Mouse (Mus musculus) limb, embryonic 15.5 days (tissue): ENCODE measurements around the gene Als2cr12. TPM values are rescaled to one million over a fixed set of nuclear protein-coding genes. Genes with fewer than 3 reads are reported as not detected.

ENCODE experiments used
- ATAC-seq: fragments of 200-750 bp; cut with Nextera tagmentation; 2 replicates; pipeline ENCODE4 v1.8.0; 2017; ENCODE audit warnings: low read depth, moderate TSS enrichment; ENCODE audit not compliant: insufficient number of reproducible peaks, low FRiP score, low TSS enrichment
- H3K27ac ChIP-seq: fragments of 300-500 bp; sonication (generic); 2 replicates; pipeline ENCODE4 v1.5.1; 2015; ENCODE audit warnings: moderate library complexity, mild to moderate bottlenecking, inconsistent platforms
- H3K27me3 ChIP-seq: fragments of 300-500 bp; sonication (generic); 2 replicates; pipeline ENCODE4 v1.6.1; 2015; ENCODE audit warnings: inconsistent platforms
- H3K36me3 ChIP-seq: fragments of 300-500 bp; sonication (generic); 2 replicates; pipeline ENCODE4 v1.6.1; 2015; ENCODE audit warnings: inconsistent platforms
- H3K4me1 ChIP-seq: fragments of 300-500 bp; sonication (generic); 2 replicates; pipeline ENCODE4 v1.6.1; 2015; ENCODE audit warnings: inconsistent platforms
- H3K4me2 ChIP-seq: fragments of 300-500 bp; sonication (generic); 2 replicates; pipeline ENCODE4 v1.6.1; 2015; ENCODE audit warnings: mild to moderate bottlenecking, inconsistent platforms
- H3K4me3 ChIP-seq: fragments of 300-500 bp; sonication (generic); 2 replicates; pipeline ENCODE4 v1.5.1; 2015; ENCODE audit warnings: mild to moderate bottlenecking, inconsistent platforms
- H3K9ac ChIP-seq: fragments of 300-500 bp; sonication (generic); 2 replicates; pipeline ENCODE4 v1.6.1; 2015; ENCODE audit warnings: inconsistent platforms
- H3K9me3 ChIP-seq: fragments of 300-500 bp; sonication (generic); 2 replicates; pipeline ENCODE4 v1.6.1; 2016; ENCODE audit warnings: inconsistent platforms
- WGBS: fragments of 180-500 bp; shearing (Covaris S2); methylation state at CpG from one replicate; pipeline ENCODE4 v1.1.7; 2015; 5-methylcytosine and 5-hydroxymethylcytosine counted together
- polyA plus RNA-seq: library from polyadenylated mRNA; unstranded; fragments of >200 nt; fragmentation: Nextera tagmentation; extraction: Ambion mirVana; gene quantifications from 2 replicates; pipeline ENCODE4 v1.2.1, GENCODE M21; 2015

The Als2cr12 gene
- polyA plus RNA-seq, 1 experiment from 2014 or later = 0.10 TPM

DNA sequence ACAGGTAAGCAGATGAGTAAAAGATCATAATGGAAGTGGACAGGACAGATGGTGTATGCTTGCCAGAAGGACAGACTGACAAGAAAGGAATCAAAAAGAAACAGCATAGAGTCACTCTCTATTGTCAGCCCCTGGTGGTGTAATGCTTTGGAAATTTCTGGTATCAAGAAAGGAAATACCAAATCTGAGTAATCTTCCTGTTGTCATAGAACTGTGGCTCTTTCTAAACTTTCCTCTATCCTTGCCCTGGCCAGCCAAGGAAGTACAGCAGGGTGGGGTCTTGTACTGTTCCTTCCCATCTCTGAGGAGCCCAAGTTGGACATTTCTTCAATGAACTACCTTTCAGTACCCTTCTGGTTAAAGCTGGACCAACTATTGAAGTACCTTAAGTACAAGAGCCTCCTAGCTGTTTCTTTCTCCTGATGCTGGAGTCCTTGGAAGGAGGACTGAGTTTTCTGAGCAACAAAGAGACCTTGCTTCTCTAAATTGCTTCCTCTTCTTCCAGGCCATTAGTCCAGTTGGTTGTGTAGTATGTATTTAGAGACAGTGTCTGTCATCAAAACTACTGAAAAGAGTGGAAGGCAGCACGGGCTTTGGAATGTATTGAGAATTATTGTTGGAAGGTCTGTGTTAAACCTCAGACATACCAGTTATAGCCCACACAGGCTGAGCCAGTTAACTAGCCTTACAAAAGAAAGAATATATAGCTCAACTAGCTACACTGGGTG lies 31.4 kb upstream of the Als2cr12 start:
- Histone ChIP-seq H3K4me2 (no peak overlapping the region), H3K4me1 (peaks cover 10% of the 10 kb centered on the region), H3K27me3 (no peaks in the 10 kb centered on the region), H3K27ac (peak overlapping the region; percentile 27; the same call in 1 of the 2 replicates), H3K9me3 (no peaks in the 10 kb centered on the region), H3K9ac (no peak overlapping the region), H3K4me3 (no peak overlapping the region), H3K36me3 (peaks cover 52% of the 10 kb centered on the region)
- no peak for ATAC-seq
- 95% methylated on average over 1 of the region's 1 CpGs for WGBS

GRCm38 (mm10) chr1:58725767-58726166 lies 30.0 kb upstream of the Als2cr12 start:
- ATAC-seq = no peak
- Histone ChIP-seq H3K9ac (no peak overlapping the region), H3K9me3 (no peaks in the 10 kb centered on the region), H3K4me3 (no peak overlapping the region), H3K27ac (no peak overlapping the region), H3K4me1 (peaks cover 10% of the 10 kb centered on the region), H3K27me3 (no peaks in the 10 kb centered on the region), H3K4me2 (no peak overlapping the region), H3K36me3 (peaks cover 40% of the 10 kb centered on the region)
- 88% methylated on average over 5 of the region's 5 CpGs for WGBS

GRCm38 (mm10) chr1:58725095-58725494 lies 29.3 kb upstream of the Als2cr12 start:
- no peak for ATAC-seq
- no peaks in the 10 kb centered on the region for H3K27me3 ChIP-seq
- peaks cover 39% of the 10 kb centered on the region for H3K36me3 ChIP-seq
- no peak overlapping the region for H3K4me2 ChIP-seq
- no peak overlapping the region for H3K4me3 ChIP-seq
- H3K27ac ChIP-seq = no peak overlapping the region
- H3K9ac ChIP-seq = no peak overlapping the region
- H3K9me3 ChIP-seq = no peaks in the 10 kb centered on the region
- H3K4me1 ChIP-seq = peaks cover 12% of the 10 kb centered on the region

DNA sequence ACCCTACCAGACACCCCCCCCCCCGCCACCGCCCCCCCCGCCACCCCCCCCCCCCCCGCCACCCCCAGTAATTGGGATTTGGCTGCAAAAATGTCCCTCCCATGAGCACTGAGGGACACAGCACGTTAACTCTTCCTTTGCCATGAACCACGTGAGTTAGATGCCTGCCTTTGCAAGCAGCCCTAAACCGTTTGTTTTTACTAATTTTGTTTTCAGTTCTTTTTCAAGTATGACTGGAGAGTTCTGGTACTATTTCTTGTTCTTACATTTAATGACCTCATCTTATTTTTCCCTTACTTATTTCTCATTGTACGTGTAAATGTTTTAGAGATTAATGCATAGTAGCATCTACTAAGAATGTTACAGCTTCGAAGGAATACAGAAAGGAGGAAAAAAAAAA lies 28.7 kb upstream of the Als2cr12 start:
- H3K4me3 ChIP-seq = no peak overlapping the region
- peaks cover 13% of the 10 kb centered on the region for H3K4me1 ChIP-seq
- no peak for ATAC-seq
- no peak overlapping the region for H3K9ac ChIP-seq
- H3K27me3 ChIP-seq = no peaks in the 10 kb centered on the region
- H3K9me3 ChIP-seq = no peaks in the 10 kb centered on the region
- peaks cover 40% of the 10 kb centered on the region for H3K36me3 ChIP-seq
- no peak overlapping the region for H3K4me2 ChIP-seq
- WGBS = 34% methylated on average over 9 of the region's 9 CpGs
- peak overlapping the region; percentile 69; the same call in 1 of the 2 replicates for H3K27ac ChIP-seq

- H3K27me3 ChIP-seq = no peaks in the 10 kb centered on the region
- H3K9me3 ChIP-seq = no peaks in the 10 kb centered on the region
- H3K4me2 ChIP-seq = peak overlapping the region; percentile 14; the same call in 1 of the 2 replicates
- no peak overlapping the region for H3K9ac ChIP-seq
- H3K36me3 ChIP-seq = peaks cover 39% of the 10 kb centered on the region
- no peak overlapping the region for H3K4me3 ChIP-seq
- H3K27ac ChIP-seq = peak overlapping the region; percentile 69
- peaks cover 13% of the 10 kb centered on the region for H3K4me1 ChIP-seq
- 45% methylated on average over 7 of the region's 7 CpGs for WGBS
- no peak for ATAC-seq
Observed at GRCm38 (mm10) chr1:58723809-58724405, 28.1 kb upstream of the Als2cr12 start.

GRCm38 (mm10) chr1:58723062-58723808 lies 27.4 kb upstream of the Als2cr12 start:
- no peak for ATAC-seq
- H3K27me3 ChIP-seq = no peaks in the 10 kb centered on the region
- peaks cover 32% of the 10 kb centered on the region for H3K36me3 ChIP-seq
- H3K4me1 ChIP-seq = peaks cover 13% of the 10 kb centered on the region
- H3K27ac ChIP-seq = no peak overlapping the region
- no peak overlapping the region for H3K4me3 ChIP-seq
- H3K9ac ChIP-seq = no peak overlapping the region
- H3K4me2 ChIP-seq = no peak overlapping the region
- 63% methylated on average over 7 of the region's 7 CpGs for WGBS
- H3K9me3 ChIP-seq = no peaks in the 10 kb centered on the region

DNA sequence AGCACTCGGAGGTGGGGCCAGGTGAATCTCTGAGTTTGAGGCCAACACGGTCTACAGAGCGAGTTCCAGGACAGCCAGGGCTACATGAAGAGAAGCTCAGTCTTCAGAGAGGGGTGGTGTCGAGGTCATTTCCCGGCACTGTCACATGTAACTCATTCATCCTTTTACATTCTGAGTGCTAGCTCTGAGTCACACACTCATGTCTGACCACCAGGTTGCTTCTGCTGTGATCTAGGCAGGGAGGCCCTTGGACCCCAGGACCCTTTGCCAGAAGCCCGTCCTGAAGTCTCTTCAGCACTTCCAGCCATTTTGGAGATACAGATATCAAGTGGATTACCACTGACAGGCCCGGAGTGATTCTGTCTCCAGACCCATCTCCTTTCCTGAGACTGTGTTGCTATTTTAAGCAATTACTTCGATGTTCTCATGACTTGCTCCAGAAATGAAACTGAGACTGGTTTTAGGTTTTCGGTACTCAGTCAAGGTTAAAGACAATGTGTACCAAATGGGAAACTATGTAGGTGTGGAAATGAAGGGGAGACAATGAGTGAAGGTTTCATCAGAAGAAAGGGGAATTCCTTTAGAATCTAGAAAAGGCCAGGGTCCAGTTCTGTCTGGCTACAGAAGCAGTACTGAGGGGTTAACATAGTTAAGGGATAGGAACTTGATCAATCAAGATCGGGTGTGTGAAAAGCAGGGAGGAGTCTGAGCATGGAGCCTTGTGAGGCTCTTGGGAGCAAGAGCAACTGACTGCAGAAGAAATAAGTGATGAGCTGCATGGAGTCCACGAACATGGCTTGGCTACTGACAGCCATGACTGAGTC lies 26.5 kb upstream of the Als2cr12 start:
- H3K9ac ChIP-seq = no peak overlapping the region
- no peak overlapping the region for H3K4me3 ChIP-seq
- ATAC-seq = no peak
- no peak overlapping the region for H3K27ac ChIP-seq
- peaks cover 13% of the 10 kb centered on the region for H3K4me1 ChIP-seq
- H3K36me3 ChIP-seq = peaks cover 29% of the 10 kb centered on the region
- 83% methylated on average over 11 of the region's 11 CpGs for WGBS
- no peaks in the 10 kb centered on the region for H3K27me3 ChIP-seq
- H3K4me2 ChIP-seq = no peak overlapping the region
- no peaks in the 10 kb centered on the region for H3K9me3 ChIP-seq

- whole genome bisulfite sequencing = 75% methylated on average over 4 of the region's 4 CpGs
Observed at GRCm38 (mm10) chr1:58720988-58721387, 25.2 kb upstream of the Als2cr12 start.

DNA sequence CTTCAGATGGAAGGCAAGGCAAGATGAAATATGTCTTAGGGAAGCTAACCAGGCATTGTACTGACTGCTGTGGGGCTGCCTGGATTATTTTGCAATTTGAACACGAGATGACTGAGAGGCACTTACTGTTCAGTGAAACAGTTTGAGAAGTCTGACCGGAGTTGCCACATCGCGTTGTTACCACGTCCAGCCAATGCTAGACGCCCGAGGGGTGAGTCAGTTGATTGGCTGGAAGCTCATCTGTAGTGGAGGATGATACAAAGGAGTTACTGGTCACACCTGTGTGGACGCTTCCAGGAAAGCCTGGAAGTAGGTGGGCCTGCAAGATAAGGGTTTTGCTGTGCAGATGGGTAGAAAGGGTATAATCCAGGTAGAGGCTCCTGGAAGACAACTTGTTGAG lies 24.3 kb upstream of the Als2cr12 start:
- H3K9ac ChIP-seq = no peak overlapping the region
- H3K9me3 ChIP-seq = no peaks in the 10 kb centered on the region
- no peak overlapping the region for H3K27ac ChIP-seq
- H3K36me3 ChIP-seq = peaks cover 34% of the 10 kb centered on the region; the same call in 1 of the 2 replicates
- H3K27me3 ChIP-seq = no peaks in the 10 kb centered on the region
- no peak for ATAC-seq
- no peak overlapping the region for H3K4me2 ChIP-seq
- H3K4me3 ChIP-seq = no peak overlapping the region
- H3K4me1 ChIP-seq = peaks cover 21% of the 10 kb centered on the region
- WGBS = 82% methylated on average over 8 of the region's 8 CpGs

More at GRCm38 (mm10) chr1:58720988-58721387, 25.2 kb upstream of the Als2cr12 start:
- Histone ChIP-seq H3K4me3 (no peak overlapping the region), H3K27me3 (no peaks in the 10 kb centered on the region), H3K4me1 (peaks cover 16% of the 10 kb centered on the region), H3K27ac (no peak overlapping the region), H3K9me3 (no peaks in the 10 kb centered on the region), H3K36me3 (peaks cover 31% of the 10 kb centered on the region; the same call in 1 of the 2 replicates), H3K4me2 (no peak overlapping the region), H3K9ac (no peak overlapping the region)
- no peak for ATAC-seq

DNA sequence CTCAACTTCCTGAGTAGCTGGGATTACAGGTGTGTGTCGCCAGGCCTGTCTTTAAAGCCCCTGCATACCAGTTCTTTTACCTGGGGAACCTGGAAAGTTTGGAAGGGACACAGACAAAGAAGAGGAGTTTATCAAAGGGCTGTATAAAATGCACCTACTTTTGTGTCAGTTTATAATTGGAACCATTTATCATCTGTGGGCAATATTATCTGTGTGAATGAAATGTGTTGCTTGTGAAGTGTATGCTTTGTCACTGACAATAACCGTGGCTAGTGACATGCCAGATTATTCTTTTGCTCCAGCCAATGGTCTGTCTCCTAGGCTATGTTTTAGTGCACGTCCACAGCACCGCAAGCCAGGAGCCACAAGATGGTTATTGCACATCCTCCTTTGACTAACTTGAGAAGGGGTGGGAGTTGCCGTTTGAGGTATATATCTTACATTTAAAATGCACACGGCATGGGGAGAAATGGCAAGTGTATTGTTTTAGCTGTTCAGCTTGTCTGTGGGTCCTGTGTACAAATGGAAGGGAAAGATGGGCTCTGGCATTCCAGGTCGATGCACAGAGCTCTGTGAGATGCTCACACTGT lies 23.7 kb upstream of the Als2cr12 start:
- H3K27ac ChIP-seq = no peak overlapping the region
- no peaks in the 10 kb centered on the region for H3K9me3 ChIP-seq
- peaks cover 37% of the 10 kb centered on the region; the same call in 1 of the 2 replicates for H3K36me3 ChIP-seq
- no peak overlapping the region for H3K4me2 ChIP-seq
- no peak overlapping the region for H3K9ac ChIP-seq
- H3K27me3 ChIP-seq = no peaks in the 10 kb centered on the region
- 84% methylated on average over 7 of the region's 7 CpGs for whole genome bisulfite sequencing
- H3K4me1 ChIP-seq = peaks cover 28% of the 10 kb centered on the region
- H3K4me3 ChIP-seq = no peak overlapping the region
- no peak for ATAC-seq

- peaks cover 36% of the 10 kb centered on the region; the same call in 1 of the 2 replicates for H3K36me3 ChIP-seq
- H3K4me1 ChIP-seq = peaks cover 28% of the 10 kb centered on the region
- 86% methylated on average over 8 of the region's 8 CpGs for WGBS
- no peak overlapping the region for H3K9ac ChIP-seq
- no peak overlapping the region for H3K4me2 ChIP-seq
- H3K27ac ChIP-seq = no peak overlapping the region
- no peaks in the 10 kb centered on the region for H3K27me3 ChIP-seq
- H3K4me3 ChIP-seq = no peak overlapping the region
- no peaks in the 10 kb centered on the region for H3K9me3 ChIP-seq
- ATAC-seq = no peak
Observed at GRCm38 (mm10) chr1:58717589-58718270, 21.9 kb upstream of the Als2cr12 start.
